Mouse (Mus musculus): ENCODE data around the gene Map3k7cl.

DNA sequence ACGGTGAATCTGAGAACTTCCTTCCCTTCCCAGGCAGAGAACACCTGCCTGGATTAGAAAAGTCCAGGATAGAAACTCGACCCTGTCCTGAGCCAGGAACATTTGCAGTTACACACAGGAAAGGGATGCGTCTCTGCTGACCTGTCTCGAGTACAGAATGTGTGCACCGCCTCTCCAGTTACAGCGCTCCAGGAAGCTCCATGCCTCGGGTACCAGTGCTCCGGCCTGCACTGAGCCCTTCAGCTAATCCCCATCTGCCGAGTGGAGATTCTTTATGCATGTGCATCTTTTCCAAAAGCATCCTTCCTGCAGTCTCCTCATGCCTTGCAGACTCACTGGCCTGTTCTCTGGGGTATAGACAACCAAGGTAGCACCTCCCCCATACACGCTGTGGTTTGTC lies 24.4 kb upstream of the Map3k7cl start:
- TF ChIP-seq TCF3 (IDR thresholded peaks at IDR 0.05; ENCODE audit: insufficient read length, low read depth) (no peak), TCF12 (IDR thresholded peaks at IDR 0.05; ENCODE audit: insufficient read depth, poor library complexity, severe bottlenecking) (no peak), USF1 (IDR thresholded peaks at IDR 0.05; ENCODE audit: low read depth) (no peak), POLR2A (IDR thresholded peaks at IDR 0.05; ENCODE audit: insufficient read length, low read depth) (no peak), POLR2AphosphoS2 (IDR thresholded peaks at IDR 0.05; ENCODE audit: insufficient read length, low read depth) (no peak)
